Mouse (Mus musculus) urinary bladder, postnatal 14 days (tissue): ENCODE measurements around the gene Bmp3.

Experiments
- DNase-seq: peaks from one replicate; pipeline ENCODE4 v3.0.0; 2021; ENCODE audit warnings: low spot score

Gene Bmp3

DNA sequence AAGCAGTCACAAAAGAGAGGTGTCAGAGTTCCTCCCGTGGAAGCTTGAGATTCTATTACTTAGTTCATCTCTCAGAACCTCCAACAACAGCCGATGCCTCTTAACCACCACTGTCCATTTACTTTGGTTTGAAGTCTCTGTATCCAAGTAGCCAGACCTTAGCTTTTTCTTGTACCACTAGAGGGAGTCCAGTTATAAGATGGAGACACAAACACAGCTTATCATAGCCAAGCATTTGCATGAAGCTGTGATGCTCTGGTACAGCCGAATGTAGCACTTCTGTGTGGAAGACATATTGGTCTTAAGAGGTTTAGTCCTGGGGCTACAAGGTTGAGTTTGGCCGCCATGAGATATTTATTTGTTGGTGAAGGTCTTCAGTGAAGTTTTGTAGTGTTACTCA lies 48.1 kb downstream of the Bmp3 start:
- DNase-seq = no peak

DNA sequence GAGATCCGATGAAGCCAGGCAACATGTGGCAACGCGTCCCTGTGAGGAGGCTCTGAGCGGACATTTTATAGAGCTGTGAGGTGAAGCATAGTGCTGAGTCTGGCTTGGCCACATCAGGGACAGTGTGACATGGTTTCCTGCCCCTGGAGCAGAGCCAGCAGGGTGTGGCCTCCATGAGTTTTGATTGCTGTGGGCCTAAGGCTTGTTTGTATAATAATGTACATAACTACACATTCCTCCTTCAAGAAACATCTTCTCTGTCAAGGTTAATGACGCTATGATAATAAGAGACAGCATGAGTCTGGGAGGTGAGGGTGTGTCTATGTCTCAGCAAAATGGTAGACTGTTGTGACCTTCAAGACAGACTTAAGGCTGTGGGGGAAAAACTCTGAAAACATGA lies 64.5 kb downstream of the Bmp3 start:
- no peak for DNase-seq

DNA sequence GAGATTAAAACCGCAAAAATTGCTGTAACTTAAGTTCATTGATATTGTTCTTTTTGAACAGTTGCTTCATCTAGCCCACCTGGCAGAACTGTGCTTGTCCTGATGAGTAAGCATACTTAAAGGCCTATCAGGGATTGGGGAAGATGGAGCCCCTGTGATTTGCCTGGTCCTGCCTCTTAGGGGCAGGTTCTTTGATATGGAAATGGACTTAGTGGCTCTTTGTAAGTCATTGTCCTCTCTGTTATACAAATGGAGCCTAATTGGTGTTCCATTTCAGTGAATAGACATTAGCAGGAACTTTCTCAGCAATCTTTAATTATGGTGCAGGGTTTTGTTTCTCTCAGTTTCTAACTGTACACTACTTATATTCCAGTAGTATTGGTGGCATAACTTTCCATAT lies 67.4 kb downstream of the Bmp3 start:
- DNase-seq = no peak

DNA sequence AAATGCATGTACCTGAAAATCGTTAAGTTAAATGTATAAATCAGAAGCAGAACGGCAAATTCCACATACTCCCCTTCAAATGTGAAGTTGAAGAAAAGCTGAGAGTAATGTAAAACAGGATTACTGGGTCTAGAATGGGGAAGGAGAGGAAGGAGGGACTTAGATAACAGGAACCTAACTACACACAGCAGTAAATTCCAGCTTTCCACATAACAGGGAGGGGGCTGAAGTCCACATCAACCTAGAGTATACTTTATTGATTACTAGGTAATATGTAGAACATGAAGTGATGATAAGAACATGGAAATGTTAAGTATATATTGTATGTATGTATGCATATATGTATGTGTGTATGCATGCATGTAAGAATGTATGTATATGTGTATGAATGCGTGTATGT lies 68.7 kb downstream of the Bmp3 start:
- DNase-seq = no peak
